Mouse (Mus musculus) intestine, postnatal 0 days (tissue): ENCODE measurements around the gene Neu1. TPM values are rescaled to one million over a fixed set of nuclear protein-coding genes. Genes with fewer than 3 reads are reported as not detected.
"Not testable (repeated sequence)": the region's sequence is repeated elsewhere in the genome, so short reads cannot be mapped to it uniquely, and the experiment has no call there.

Experiments used
- ATAC-seq: fragments of 200-750 bp; cut with Nextera tagmentation; 2 replicates; pipeline ENCODE4 v1.8.0; 2017; ENCODE audit warnings: mild to moderate bottlenecking, moderate TSS enrichment, moderate library complexity
- H3K27ac ChIP-seq: fragments of 300-500 bp; sonication (generic); 2 replicates; pipeline ENCODE4 v1.5.1; 2014; ENCODE audit warnings: mild to moderate bottlenecking, low read depth, low read length, moderate library complexity
- H3K27me3 ChIP-seq: fragments of 300-500 bp; sonication (generic); replicated peaks from 2 replicates; pipeline ENCODE4 v1.6.1; 2014; ENCODE audit warnings: low read length, mixed read lengths; ENCODE audit not compliant: control insufficient read depth, insufficient read depth
- H3K36me3 ChIP-seq: fragments of 300-500 bp; sonication (generic); 2 replicates; pipeline ENCODE4 v1.6.1; 2014; ENCODE audit warnings: mild to moderate bottlenecking, moderate library complexity; ENCODE audit not compliant: control insufficient read depth, insufficient read depth
- H3K4me1 ChIP-seq: fragments of 300-500 bp; sonication (generic); replicated peaks from 2 replicates; pipeline ENCODE4 v1.6.1; 2014; ENCODE audit warnings: antibody characterized with exemption, low read length, mixed read lengths; ENCODE audit not compliant: control insufficient read depth, insufficient read depth
- H3K4me2 ChIP-seq: fragments of 300-500 bp; sonication (generic); replicated peaks from 2 replicates; pipeline ENCODE4 v1.6.1; 2014; ENCODE audit warnings: low read depth, mild to moderate bottlenecking, moderate library complexity
- H3K4me3 ChIP-seq: fragments of 300-500 bp; sonication (generic); 2 replicates; pipeline ENCODE4 v1.5.1; 2014; ENCODE audit warnings: low read depth, low read length
- H3K9ac ChIP-seq: fragments of 300-500 bp; sonication (generic); 2 replicates; pipeline ENCODE4 v1.6.1; 2014; ENCODE audit warnings: mild to moderate bottlenecking, low read depth, low read length
- H3K9me3 ChIP-seq: fragments of 300-500 bp; sonication (generic); 2 replicates; pipeline ENCODE4 v1.6.1; 2016; ENCODE audit warnings: mixed run types; ENCODE audit not compliant: control insufficient read depth
- CTCF ChIP-seq: sonication (generic); IDR thresholded peaks from 2 replicates; pipeline ENCODE4 v1.5.1; 2016; ENCODE audit warnings: low read depth, mild to moderate bottlenecking, control low read depth, antibody characterized with exemption, moderate library complexity
- WGBS: fragments of 180-500 bp; shearing (Covaris S2); extraction: QIAGEN DNeasy Blood & Tissue Kit; methylation state at CpG from one replicate; pipeline ENCODE4 v1.1.7; 2014; 5-methylcytosine and 5-hydroxymethylcytosine counted together
- polyA plus RNA-seq: library from polyadenylated mRNA; unstranded; fragments of >200 nt; fragmentation: Nextera tagmentation; extraction: Ambion mirVana; gene quantifications from 2 replicates; pipeline ENCODE4 v1.2.1, GENCODE M21; 2015

The Neu1 gene
- polyA plus RNA-seq, 1 experiment from 2014 or later: 522 TPM

DNA sequence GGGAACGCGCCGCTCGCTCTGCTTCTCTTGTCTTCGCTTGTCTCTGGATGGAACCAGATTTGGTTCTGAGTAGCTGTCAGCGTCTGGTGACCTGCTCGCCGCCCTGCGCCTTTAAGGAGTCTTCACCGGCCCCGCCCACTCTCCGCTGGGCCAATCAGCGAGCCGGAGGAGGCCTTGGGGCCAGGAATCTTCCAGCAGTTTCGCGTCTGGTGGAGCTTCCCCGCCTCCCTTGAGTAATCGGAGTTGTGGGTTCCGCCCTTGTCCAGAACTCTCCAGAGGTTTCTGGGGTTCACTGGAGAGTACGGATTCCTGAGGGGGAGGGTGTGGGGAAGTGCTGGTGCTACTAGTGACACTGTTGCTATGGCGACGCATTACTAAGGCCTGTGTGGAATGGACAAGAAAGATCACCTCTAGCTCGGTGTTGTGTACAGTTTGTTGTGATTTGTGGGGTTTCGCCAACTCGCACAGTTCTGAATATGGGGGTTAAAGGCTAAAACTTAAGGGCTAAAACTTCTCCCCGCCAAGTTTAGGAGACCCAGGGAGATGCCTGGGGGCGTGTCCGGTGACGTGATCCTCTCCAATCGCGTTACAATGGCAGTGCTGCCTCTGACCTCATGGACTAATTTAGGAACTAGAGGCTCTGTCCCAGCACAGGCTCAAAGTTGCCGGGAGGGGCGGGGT lies 41.2 kb downstream of the Neu1 start, which contains the start of the genes Hspa1a and Hspa1l:
Gene Hspa1a (minus strand): TSS at position 88 of the 681 bp plus-strand sequence.
Gene Hspa1l (plus strand): TSS at position 635 of the 681 bp plus-strand sequence.
- WGBS: under 1% methylated on average over 29 of the region's 33 CpGs
- not testable (repeated sequence) for H3K9ac ChIP-seq, H3K9me3 ChIP-seq, H3K4me1 ChIP-seq, H3K27ac ChIP-seq, H3K36me3 ChIP-seq
- ATAC-seq: peak; percentile 95
- Histone ChIP-seq H3K4me3 (peak within 1 kb of the TSS; percentile 28), H3K27me3 (peaks cover 15% of the 10 kb centered on the region), H3K4me2 (peak within 1 kb of the TSS; percentile 64)

DNA sequence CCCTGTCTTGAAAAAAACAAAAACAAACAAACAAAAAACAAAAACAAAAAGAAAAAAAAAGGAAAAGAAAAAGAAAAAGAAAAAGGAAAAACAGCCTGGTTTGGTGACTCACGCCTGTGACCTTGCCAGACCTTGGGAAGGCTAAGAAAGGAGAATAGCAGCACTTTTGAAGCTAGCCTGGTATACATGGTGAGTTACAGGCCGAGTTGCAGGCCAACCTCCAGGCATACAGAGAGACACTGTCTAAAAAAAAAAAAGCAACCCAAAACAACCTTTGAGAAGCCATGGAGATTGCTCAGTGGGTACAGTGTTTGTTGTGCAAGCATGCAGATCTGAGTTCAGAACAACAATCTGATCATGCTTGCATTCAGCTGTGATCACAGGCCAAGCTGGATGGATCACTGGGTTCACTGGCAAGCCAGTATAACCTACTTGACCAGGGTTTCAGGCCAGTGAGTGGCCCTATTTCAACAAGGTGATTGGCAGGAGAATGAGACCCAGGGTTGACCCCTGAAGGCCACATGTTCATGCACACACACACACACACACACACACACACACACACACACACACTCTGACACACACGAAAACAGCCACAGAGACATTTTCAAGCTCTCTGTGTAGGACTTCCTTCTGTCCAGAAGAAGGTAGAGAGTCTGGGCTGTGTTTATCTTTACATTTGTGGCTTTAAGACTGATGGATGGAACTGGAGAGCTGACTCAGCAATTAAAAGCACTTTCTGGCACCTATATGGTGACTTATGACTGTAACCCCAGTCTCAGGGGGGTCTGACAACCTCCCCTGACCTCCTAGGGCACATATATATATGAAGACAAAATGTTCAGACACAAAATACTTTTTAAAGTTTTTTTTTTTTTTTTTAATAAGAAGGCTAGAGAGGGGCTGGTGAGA lies 44.8 kb downstream of the Neu1 start:
- Histone ChIP-seq H3K4me3 (no peak overlapping the region), H3K36me3 (no peaks in the 10 kb centered on the region), H3K4me2 (no peak overlapping the region), H3K9me3 (no peaks in the 10 kb centered on the region), H3K9ac (no peak overlapping the region), H3K27ac (no peak overlapping the region), H3K27me3 (no peaks in the 10 kb centered on the region), H3K4me1 (0 out of 2 replicates have a peak, but pooled peaks cover 6% of the 10 kb centered on the region)
- TF ChIP-seq CTCF: no peak
- ATAC-seq: no peak
- WGBS: 78% methylated on average over 3 of the region's 3 CpGs

DNA sequence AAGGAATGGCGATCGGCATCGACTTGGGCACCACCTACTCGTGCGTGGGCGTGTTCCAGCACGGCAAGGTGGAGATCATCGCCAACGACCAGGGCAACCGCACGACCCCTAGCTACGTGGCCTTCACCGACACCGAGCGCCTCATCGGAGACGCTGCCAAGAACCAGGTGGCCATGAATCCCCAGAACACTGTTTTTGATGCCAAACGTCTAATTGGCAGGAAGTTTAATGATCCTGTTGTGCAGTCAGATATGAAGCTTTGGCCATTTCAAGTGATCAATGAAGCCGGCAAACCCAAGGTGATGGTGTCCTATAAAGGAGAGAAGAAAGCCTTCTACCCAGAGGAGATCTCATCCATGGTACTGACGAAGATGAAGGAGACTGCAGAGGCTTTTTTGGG lies 45.9 kb downstream of the Neu1 start:
- Histone ChIP-seq H3K4me3 (no peak overlapping the region), H3K27ac (no peak overlapping the region), H3K27me3 (no peaks in the 10 kb centered on the region), H3K9ac (no peak overlapping the region), H3K9me3 (no peaks in the 10 kb centered on the region), H3K4me1 (0 out of 2 replicates have a peak, but pooled peaks cover 6% of the 10 kb centered on the region), H3K4me2 (no peak overlapping the region), H3K36me3 (no peaks in the 10 kb centered on the region)
- WGBS: 94% methylated on average over 20 of the region's 20 CpGs
- no peak for TF ChIP-seq CTCF
- no peak for ATAC-seq

DNA sequence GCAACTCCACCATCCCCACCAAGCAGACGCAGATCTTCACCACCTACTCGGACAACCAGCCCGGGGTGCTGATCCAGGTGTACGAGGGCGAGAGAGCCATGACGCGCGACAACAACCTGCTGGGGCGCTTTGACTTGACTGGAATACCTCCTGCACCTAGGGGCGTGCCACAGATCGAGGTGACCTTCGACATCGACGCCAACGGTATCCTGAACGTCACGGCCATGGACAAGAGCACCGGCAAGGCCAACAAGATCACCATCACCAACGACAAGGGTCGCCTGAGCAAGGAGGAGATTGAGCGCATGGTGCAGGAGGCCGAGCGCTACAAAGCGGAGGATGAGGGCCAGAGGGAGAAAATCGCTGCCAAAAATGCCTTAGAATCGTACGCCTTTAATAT lies 47.2 kb downstream of the Neu1 start:
- H3K4me2 ChIP-seq: no peak overlapping the region
- H3K9ac ChIP-seq: no peak overlapping the region
- H3K4me3 ChIP-seq: no peak overlapping the region
- no peaks in the 10 kb centered on the region for H3K4me1 ChIP-seq
- ATAC-seq: no peak
- no peaks in the 10 kb centered on the region for H3K9me3 ChIP-seq
- H3K27ac ChIP-seq: no peak overlapping the region
- 89% methylated on average over 27 of the region's 27 CpGs for WGBS
- no peaks in the 10 kb centered on the region for H3K27me3 ChIP-seq
- no peak for TF ChIP-seq CTCF
- no peaks in the 10 kb centered on the region for H3K36me3 ChIP-seq

DNA sequence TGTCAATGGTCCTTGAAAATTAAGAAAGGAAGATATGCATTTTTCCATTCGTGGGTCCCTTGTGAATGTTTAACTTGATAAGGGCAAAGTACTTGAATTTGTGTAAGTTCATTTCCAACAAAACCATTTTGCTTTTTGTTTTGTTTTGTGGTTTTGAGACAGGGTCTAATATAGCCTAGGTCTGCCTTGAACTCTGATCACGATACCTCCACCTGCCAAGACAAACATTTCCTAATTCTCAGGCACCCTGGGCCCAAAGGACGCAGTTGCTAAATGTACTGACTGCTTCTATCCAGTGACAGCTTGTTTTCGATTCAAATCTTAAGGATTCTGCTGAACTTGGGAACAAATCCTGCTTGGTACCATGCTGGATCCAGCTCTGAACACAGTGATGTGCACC lies 48.6 kb downstream of the Neu1 start:
- Histone ChIP-seq H3K27ac (no peak overlapping the region), H3K9ac (no peak overlapping the region), H3K4me3 (no peak overlapping the region), H3K36me3 (no peaks in the 10 kb centered on the region), H3K9me3 (no peaks in the 10 kb centered on the region), H3K4me2 (no peak overlapping the region), H3K4me1 (no peaks in the 10 kb centered on the region), H3K27me3 (no peaks in the 10 kb centered on the region)
- 67% methylated on average over 4 of the region's 4 CpGs for WGBS
- no peak for ATAC-seq
- TF ChIP-seq CTCF: no peak

DNA sequence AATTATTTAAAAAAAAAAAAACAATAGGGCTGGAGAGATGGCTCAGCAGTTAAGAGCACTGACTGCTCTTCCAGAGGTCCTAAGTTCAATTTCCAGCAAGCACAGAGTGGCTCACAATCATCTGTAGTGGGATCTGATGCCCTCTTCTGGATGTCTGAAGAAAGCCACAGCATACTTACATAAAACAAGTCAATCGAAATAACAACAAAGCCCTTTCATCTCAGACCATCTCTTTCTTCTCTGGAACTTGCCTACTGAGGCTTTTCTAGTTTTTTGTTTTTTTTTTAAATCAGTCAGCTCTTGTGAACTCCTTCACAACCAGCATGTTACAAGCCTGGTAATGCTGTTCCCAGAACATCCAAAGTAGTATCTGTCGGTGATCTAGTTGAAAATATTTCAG lies 49.6 kb downstream of the Neu1 start:
- H3K4me1 ChIP-seq: no peaks in the 10 kb centered on the region
- 0 out of 2 replicates have a peak overlapping the region, but pooled peaks have one; percentile 17 for H3K27ac ChIP-seq
- H3K36me3 ChIP-seq: peaks cover 9% of the 10 kb centered on the region
- H3K4me2 ChIP-seq: peak overlapping the region; percentile 91
- peak overlapping the region; percentile 73 for H3K4me3 ChIP-seq
- ATAC-seq: no peak
- no peaks in the 10 kb centered on the region for H3K9me3 ChIP-seq
- H3K27me3 ChIP-seq: no peaks in the 10 kb centered on the region
- peak overlapping the region; percentile 72; the same call in 1 of the 2 replicates for H3K9ac ChIP-seq
- 3% methylated on average over 2 of the region's 2 CpGs for WGBS
- TF ChIP-seq CTCF: peak; percentile 86
